ENCODE assay signal across 19 mouse cellular contexts in genomic region chr19:29134293-29134692, GRCm38 (mm10). TPM values are rescaled to one million over a fixed set of nuclear protein-coding genes. Genes with fewer than 3 reads are reported as not detected.
DNase-seq lines count a peak whose midpoint lies in the region; ATAC-seq and TF ChIP-seq lines count a peak whose summit lies in the region.
"Had no signal": no experiment of that assay in that cellular context is flagged by ENCODE, and none has a peak within 500 bp of the region (broad histone marks: within the 10 kb centered on the region; RNA-seq: fewer than 3 reads in every experiment).

No protein-coding gene starts in this region.

- TF ChIP-seq CTCF in gastrocnemius, adult 2 months (IDR thresholded peaks at IDR 0.05), result no peak
- TF ChIP-seq CTCF in kidney, postnatal 0 days (IDR thresholded peaks at IDR 0.05; ENCODE audit: low read depth), result no peak
- no peak for TF ChIP-seq CTCF in liver, postnatal 0 days (IDR thresholded peaks at IDR 0.05; ENCODE audit: low read depth)

- no peaks in the 10 kb centered on the region for H3K27me3 ChIP-seq in kidney, postnatal 0 days (ENCODE audit: insufficient read depth, low read length)
- no peaks in the 10 kb centered on the region for H3K27me3 ChIP-seq in liver, embryonic 13.5 days
- no peaks in the 10 kb centered on the region for H3K27me3 ChIP-seq in liver, postnatal 0 days (ENCODE audit: insufficient read depth, low read length)
- H3K27me3 ChIP-seq: heart, embryonic 15.5 days; hindbrain, embryonic 15.5 days had no signal

- ATAC-seq in kidney, postnatal 0 days (replicated peaks; ENCODE audit: low FRiP score, low read depth), result peak; percentile 77
- 0 out of 2 replicates have a peak, but pooled peaks have one; percentile 41 for ATAC-seq in liver, embryonic 13.5 days (ENCODE audit: low read depth)
- peak; percentile 89 for ATAC-seq in liver, postnatal 0 days
- no peak for ATAC-seq in CD4-positive, CD25-positive, alpha-beta regulatory T cell, adult 4 months
- ATAC-seq: forebrain, embryonic 14.5 days had no signal

- 78% methylated on average over 11 of the region's 11 CpGs for WGBS in kidney, postnatal 0 days
- 78% methylated on average over 11 of the region's 11 CpGs for WGBS in liver, embryonic 13.5 days (ENCODE audit: insufficient replicate concordance)
- 77% methylated on average over 11 of the region's 11 CpGs for WGBS in liver, postnatal 0 days (ENCODE audit: insufficient replicate concordance)

- no peak overlapping the region for H3K9ac ChIP-seq in kidney, postnatal 0 days (ENCODE audit: low read depth, low read length)
- 0 out of 2 replicates have a peak overlapping the region, but pooled peaks have one; percentile 42 for H3K9ac ChIP-seq in liver, embryonic 13.5 days
- H3K9ac ChIP-seq in liver, postnatal 0 days (replicated peaks), result no peak overlapping the region; the same call in 1 of the 2 replicates
- H3K9ac ChIP-seq: heart, embryonic 15.5 days; hindbrain, embryonic 15.5 days had no signal

- no peak overlapping the region for H3K4me3 ChIP-seq in gastrocnemius, adult 2 months
- no peak overlapping the region for H3K4me3 ChIP-seq in kidney, postnatal 0 days (replicated peaks; ENCODE audit: low read depth, low read length)
- H3K4me3 ChIP-seq in liver, embryonic 13.5 days (replicated peaks), result no peak overlapping the region
- no peak overlapping the region for H3K4me3 ChIP-seq in liver, postnatal 0 days (ENCODE audit: low read depth, low read length)
- H3K4me3 ChIP-seq: embryonic facial prominence, embryonic 10.5 days; heart, embryonic 10.5 days; heart, embryonic 15.5 days; hindbrain, embryonic 15.5 days had no signal

- intact Hi-C loops in gastrocnemius, adult 2 months (cut with DNase I), result no loop called here
- intact Hi-C loops in gastrocnemius, postnatal 14 days (cut with DNase I; ENCODE audit: low total_unique reads), result no loop called here
- intact Hi-C loops in heart, postnatal 10 days (cut with DNase I), result no loop called here

- no peak for DNase-seq in gastrocnemius, adult 2 months
- DNase-seq in gastrocnemius, postnatal 14 days, result no peak
- DNase-seq in kidney, postnatal 0 days (ENCODE audit: low spot score), result no peak
- no peak for DNase-seq in kidney, postnatal 10 days
- no peak for DNase-seq in liver, embryonic 13.5 days
- peak; percentile 59 for DNase-seq in liver, postnatal 0 days
- DNase-seq in heart, postnatal 10 days, result no peak
- DNase-seq: adrenal gland, postnatal 14 days; B cell, adult 2 months; cerebellum, adult 11-12 months; cerebellum, adult 9-11 months; heart, adult 18-20 months; heart, postnatal 36 days had no signal

- H3K4me1 ChIP-seq in kidney, postnatal 0 days (replicated peaks; ENCODE audit: insufficient read depth, low read length), result no peaks in the 10 kb centered on the region
- H3K4me1 ChIP-seq in liver, embryonic 13.5 days (replicated peaks), result peaks cover 54% of the 10 kb centered on the region
- H3K4me1 ChIP-seq in liver, postnatal 0 days (ENCODE audit: insufficient read depth), result peaks cover 12% of the 10 kb centered on the region
- H3K4me1 ChIP-seq: embryonic facial prominence, embryonic 10.5 days; hindbrain, embryonic 15.5 days had no signal

- TF ChIP-seq EP300 in liver, postnatal 0 days (IDR thresholded peaks at IDR 0.05; ENCODE audit: low read depth), result peak; percentile 65; the same call in 1 of the 2 replicates

- H3K9me3 ChIP-seq in kidney, postnatal 0 days (replicated peaks; ENCODE audit: low read length), result no peaks in the 10 kb centered on the region
- no peaks in the 10 kb centered on the region for H3K9me3 ChIP-seq in liver, embryonic 13.5 days (replicated peaks)
- H3K9me3 ChIP-seq in liver, postnatal 0 days (ENCODE audit: low read length), result no peaks in the 10 kb centered on the region
- H3K9me3 ChIP-seq: embryonic facial prominence, embryonic 10.5 days; heart, embryonic 10.5 days; heart, embryonic 15.5 days; hindbrain, embryonic 15.5 days had no signal

- peaks cover 14% of the 10 kb centered on the region; the same call in 1 of the 2 replicates for H3K36me3 ChIP-seq in kidney, postnatal 0 days (ENCODE audit: insufficient read depth, low read length)
- peaks cover 93% of the 10 kb centered on the region for H3K36me3 ChIP-seq in liver, embryonic 13.5 days
- peaks cover 71% of the 10 kb centered on the region for H3K36me3 ChIP-seq in liver, postnatal 0 days (replicated peaks; ENCODE audit: insufficient read depth, low read length)
- H3K36me3 ChIP-seq: hindbrain, embryonic 15.5 days had no signal

- peak overlapping the region; percentile 76; the same call in 1 of the 2 replicates for H3K27ac ChIP-seq in gastrocnemius, adult 2 months
- H3K27ac ChIP-seq in kidney, postnatal 0 days, result no peak overlapping the region
- peak overlapping the region; percentile 69 for H3K27ac ChIP-seq in liver, embryonic 13.5 days
- H3K27ac ChIP-seq in liver, postnatal 0 days (ENCODE audit: low read depth), result peak overlapping the region; percentile 93
- H3K27ac ChIP-seq: embryonic facial prominence, embryonic 10.5 days; heart, embryonic 10.5 days; heart, embryonic 15.5 days; hindbrain, embryonic 15.5 days had no signal

- no peak overlapping the region for H3K4me2 ChIP-seq in kidney, postnatal 0 days (ENCODE audit: low read length)
- H3K4me2 ChIP-seq in liver, embryonic 13.5 days, result no peak overlapping the region
- H3K4me2 ChIP-seq in liver, postnatal 0 days (ENCODE audit: low read depth, low read length), result no peak overlapping the region
- H3K4me2 ChIP-seq: heart, embryonic 15.5 days; hindbrain, embryonic 15.5 days had no signal

RNA-seq across cellular contexts. Expression of gene Rcl1, which starts 33.1 kb away (rescaled TPM):
- total RNA-seq in gastrocnemius, adult 2 months (2021), result 1 to 10 TPM; 6.5 to 7.7 TPM
- 10 to 100 TPM; 11.2 to 12.9 TPM for total RNA-seq in gastrocnemius, postnatal 14 days (2021)
- polyA plus RNA-seq in kidney, postnatal 0 days (2015; fragmentation: Nextera tagmentation; extraction: Ambion mirVana), result 42.7 and 48.4 TPM in 2 replicates
- polyA plus RNA-seq in liver, embryonic 13.5 days (2015; fragmentation: Nextera tagmentation; extraction: Ambion mirVana), result 73.8 and 82.4 TPM in 2 replicates
- 78.3 and 79.2 TPM in 2 replicates for polyA plus RNA-seq in liver, postnatal 0 days (2015; fragmentation: Nextera tagmentation; extraction: Ambion mirVana)
- 10 to 100 TPM; 22.2 to 26.9 TPM for polyA plus RNA-seq in CD4-positive, CD25-positive, alpha-beta regulatory T cell, adult 4 months (2017; shearing (Covaris generic))
- total RNA-seq in heart, postnatal 10 days (2021), result 1 to 10 TPM; 6.5 to 8.2 TPM
